In the genomic region with DNA sequence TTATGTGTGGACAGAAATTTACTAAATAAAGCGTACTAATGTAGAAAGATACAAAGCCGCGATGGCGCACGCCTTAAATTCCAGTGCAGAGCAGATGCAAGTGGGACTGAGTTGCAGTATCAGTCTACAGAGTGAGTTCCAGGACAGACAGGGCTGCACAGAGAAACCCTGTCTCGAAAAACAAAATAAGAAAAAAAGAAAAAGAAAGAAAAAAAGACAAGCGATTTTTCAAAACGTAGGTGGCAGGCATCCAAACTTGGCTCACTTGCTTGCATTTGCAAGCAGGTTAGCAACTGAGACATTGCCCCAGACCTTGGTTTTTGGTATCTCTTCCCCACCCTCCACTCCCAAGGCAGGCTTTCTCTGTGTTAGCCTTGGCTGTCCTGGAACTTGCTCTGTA, we compare ENCODE assay signal across 8 mouse cellular contexts. TPM values are rescaled to one million over a fixed set of nuclear protein-coding genes. Genes with fewer than 3 reads are reported as not detected.
DNase-seq lines count a peak whose midpoint lies in the region; ATAC-seq and TF ChIP-seq lines count a peak whose summit lies in the region.

No protein-coding gene starts in this region.

- DNase-seq in kidney, postnatal 10 days, result peak; percentile 26
- no peak for DNase-seq in kidney, adult 11 months
- peak; percentile 24 for DNase-seq in embryo, embryonic 9.5 days (ENCODE audit: extremely low spot score)
- peak; percentile 37 for DNase-seq in midbrain, postnatal 0 days (ENCODE audit: low spot score)
- DNase-seq in c-Kit-positive CD71-positive TER-119-positive erythroid progenitor cells, embryonic 14.5 days (ENCODE audit: low spot score), result no peak
- no peak for DNase-seq in right cerebral cortex, adult 18-20 months
- no peak for DNase-seq in urinary bladder, postnatal 25 days (ENCODE audit: low spot score)

- no peak for TF ChIP-seq CTCF in midbrain, postnatal 0 days (IDR thresholded peaks at IDR 0.05)

- peak overlapping the region; percentile 89 for H3K4me2 ChIP-seq in hindbrain, embryonic 15.5 days
- peak overlapping the region; percentile 93 for H3K4me2 ChIP-seq in midbrain, postnatal 0 days (ENCODE audit: low read depth, low read length, poor library complexity, severe bottlenecking)

- H3K36me3 ChIP-seq in hindbrain, embryonic 15.5 days, result peaks cover 7% of the 10 kb centered on the region
- 0 out of 2 replicates have a peak, but pooled peaks cover 7% of the 10 kb centered on the region for H3K36me3 ChIP-seq in midbrain, postnatal 0 days (ENCODE audit: insufficient read depth, low read length)

- WGBS in hindbrain, embryonic 15.5 days, result 6% methylated on average over 8 of the region's 8 CpGs
- WGBS in midbrain, postnatal 0 days, result 2% methylated on average over 8 of the region's 8 CpGs

- H3K9me3 ChIP-seq in hindbrain, embryonic 15.5 days, result no peaks in the 10 kb centered on the region
- no peaks in the 10 kb centered on the region for H3K9me3 ChIP-seq in midbrain, postnatal 0 days (ENCODE audit: low read length)

- no peaks in the 10 kb centered on the region for H3K27me3 ChIP-seq in hindbrain, embryonic 15.5 days
- no peaks in the 10 kb centered on the region for H3K27me3 ChIP-seq in midbrain, postnatal 0 days (ENCODE audit: insufficient read depth, low read length)

- H3K27ac ChIP-seq in hindbrain, embryonic 15.5 days (replicated peaks), result peak overlapping the region; percentile 87
- peak overlapping the region; percentile 83 for H3K27ac ChIP-seq in midbrain, postnatal 0 days (ENCODE audit: low read depth, low read length)

- peaks cover 67% of the 10 kb centered on the region for H3K4me1 ChIP-seq in hindbrain, embryonic 15.5 days (replicated peaks)
- H3K4me1 ChIP-seq in midbrain, postnatal 0 days (ENCODE audit: insufficient read depth, low read length), result peaks cover 33% of the 10 kb centered on the region

- ATAC-seq in hindbrain, embryonic 15.5 days (ENCODE audit: low FRiP score, low read depth), result no peak
- ATAC-seq in midbrain, postnatal 0 days (ENCODE audit: low FRiP score), result no peak

- peak overlapping the region; percentile 79 for H3K4me3 ChIP-seq in hindbrain, embryonic 15.5 days
- H3K4me3 ChIP-seq in midbrain, postnatal 0 days (ENCODE audit: low read depth, low read length), result peak overlapping the region; percentile 87

- H3K9ac ChIP-seq in hindbrain, embryonic 15.5 days, result peak overlapping the region; percentile 14; the same call in 1 of the 2 replicates
- H3K9ac ChIP-seq in midbrain, postnatal 0 days (replicated peaks; ENCODE audit: low read length, poor library complexity, severe bottlenecking), result 0 out of 2 replicates have a peak overlapping the region, but pooled peaks have one; percentile 8

RNA-seq across cellular contexts. Expression of a gene that starts 0.7 kb away (rescaled TPM):
- polyA plus RNA-seq in hindbrain, embryonic 15.5 days (2015; fragmentation: Nextera tagmentation; extraction: Ambion mirVana), result 145 and 164 TPM in 2 replicates
- 153 and 182 TPM in 2 replicates for total RNA-seq in midbrain, postnatal 0 days (2014; rRNA removed)
- polyA plus RNA-seq in midbrain, postnatal 0 days (2015; fragmentation: Nextera tagmentation; extraction: Ambion mirVana), result 150 and 154 TPM in 2 replicates

RNA-seq across cellular contexts. Expression of a gene that starts 2.7 kb away (rescaled TPM):
- 20.1 and 20.8 TPM in 2 replicates for polyA plus RNA-seq in hindbrain, embryonic 15.5 days (2015; fragmentation: Nextera tagmentation; extraction: Ambion mirVana)
- 18.5 and 22.4 TPM in 2 replicates for total RNA-seq in midbrain, postnatal 0 days (2014; rRNA removed)
- polyA plus RNA-seq in midbrain, postnatal 0 days (2015; fragmentation: Nextera tagmentation; extraction: Ambion mirVana), result 14.8 and 15.4 TPM in 2 replicates

RNA-seq across cellular contexts. Expression of a gene that starts 23.6 kb away (rescaled TPM):
- polyA plus RNA-seq in hindbrain, embryonic 15.5 days (2015; fragmentation: Nextera tagmentation; extraction: Ambion mirVana), result 460 and 518 TPM in 2 replicates
- total RNA-seq in midbrain, postnatal 0 days (2014; rRNA removed), result 484 and 500 TPM in 2 replicates
- 430 and 439 TPM in 2 replicates for polyA plus RNA-seq in midbrain, postnatal 0 days (2015; fragmentation: Nextera tagmentation; extraction: Ambion mirVana)

RNA-seq across cellular contexts. Expression of a gene that starts 36.1 kb away (rescaled TPM):
- polyA plus RNA-seq in hindbrain, embryonic 15.5 days (2015; fragmentation: Nextera tagmentation; extraction: Ambion mirVana), result 130 and 132 TPM in 2 replicates
- total RNA-seq in midbrain, postnatal 0 days (2014; rRNA removed), result 208 and 238 TPM in 2 replicates
- polyA plus RNA-seq in midbrain, postnatal 0 days (2015; fragmentation: Nextera tagmentation; extraction: Ambion mirVana), result 128 and 129 TPM in 2 replicates

RNA-seq across cellular contexts. Expression of a gene that starts 36.3 kb away (rescaled TPM):
- 29.1 and 30.6 TPM in 2 replicates for polyA plus RNA-seq in hindbrain, embryonic 15.5 days (2015; fragmentation: Nextera tagmentation; extraction: Ambion mirVana)
- 29.5 and 32.4 TPM in 2 replicates for total RNA-seq in midbrain, postnatal 0 days (2014; rRNA removed)
- polyA plus RNA-seq in midbrain, postnatal 0 days (2015; fragmentation: Nextera tagmentation; extraction: Ambion mirVana), result 31.2 and 31.5 TPM in 2 replicates

Comparison
In these comparisons a context has a peak if more than half of its experiments do, and no peak if none do; other contexts are left out.
1. DNase-seq: peak in kidney, postnatal 10 days (single experiment), embryo, embryonic 9.5 days (single experiment) and midbrain, postnatal 0 days (single experiment); none in kidney, adult 11 months (single experiment), c-Kit-positive CD71-positive TER-119-positive erythroid progenitor cells, embryonic 14.5 days (single experiment), right cerebral cortex, adult 18-20 months (single experiment) and urinary bladder, postnatal 25 days (single experiment).